Mouse (Mus musculus) intestine, postnatal 0 days (tissue): ENCODE measurements around the gene Slc2a4. TPM values are rescaled to one million over a fixed set of nuclear protein-coding genes. Genes with fewer than 3 reads are reported as not detected.

Source experiments
- ATAC-seq: fragments of 200-750 bp; cut with Nextera tagmentation; 2 replicates; pipeline ENCODE4 v1.8.0; 2017; ENCODE audit warnings: mild to moderate bottlenecking, moderate TSS enrichment, moderate library complexity
- H3K27ac ChIP-seq: fragments of 300-500 bp; sonication (generic); 2 replicates; pipeline ENCODE4 v1.5.1; 2014; ENCODE audit warnings: mild to moderate bottlenecking, low read depth, low read length, moderate library complexity
- H3K27me3 ChIP-seq: fragments of 300-500 bp; sonication (generic); replicated peaks from 2 replicates; pipeline ENCODE4 v1.6.1; 2014; ENCODE audit warnings: low read length, mixed read lengths; ENCODE audit not compliant: control insufficient read depth, insufficient read depth
- H3K36me3 ChIP-seq: fragments of 300-500 bp; sonication (generic); 2 replicates; pipeline ENCODE4 v1.6.1; 2014; ENCODE audit warnings: mild to moderate bottlenecking, moderate library complexity; ENCODE audit not compliant: control insufficient read depth, insufficient read depth
- H3K4me1 ChIP-seq: fragments of 300-500 bp; sonication (generic); replicated peaks from 2 replicates; pipeline ENCODE4 v1.6.1; 2014; ENCODE audit warnings: antibody characterized with exemption, low read length, mixed read lengths; ENCODE audit not compliant: control insufficient read depth, insufficient read depth
- H3K4me2 ChIP-seq: fragments of 300-500 bp; sonication (generic); replicated peaks from 2 replicates; pipeline ENCODE4 v1.6.1; 2014; ENCODE audit warnings: low read depth, mild to moderate bottlenecking, moderate library complexity
- H3K4me3 ChIP-seq: fragments of 300-500 bp; sonication (generic); 2 replicates; pipeline ENCODE4 v1.5.1; 2014; ENCODE audit warnings: low read depth, low read length
- H3K9ac ChIP-seq: fragments of 300-500 bp; sonication (generic); 2 replicates; pipeline ENCODE4 v1.6.1; 2014; ENCODE audit warnings: mild to moderate bottlenecking, low read depth, low read length
- H3K9me3 ChIP-seq: fragments of 300-500 bp; sonication (generic); 2 replicates; pipeline ENCODE4 v1.6.1; 2016; ENCODE audit warnings: mixed run types; ENCODE audit not compliant: control insufficient read depth
- CTCF ChIP-seq: sonication (generic); IDR thresholded peaks from 2 replicates; pipeline ENCODE4 v1.5.1; 2016; ENCODE audit warnings: low read depth, mild to moderate bottlenecking, control low read depth, antibody characterized with exemption, moderate library complexity
- WGBS: fragments of 180-500 bp; shearing (Covaris S2); extraction: QIAGEN DNeasy Blood & Tissue Kit; methylation state at CpG from one replicate; pipeline ENCODE4 v1.1.7; 2014; 5-methylcytosine and 5-hydroxymethylcytosine counted together
- polyA plus RNA-seq: library from polyadenylated mRNA; unstranded; fragments of >200 nt; fragmentation: Nextera tagmentation; extraction: Ambion mirVana; gene quantifications from 2 replicates; pipeline ENCODE4 v1.2.1, GENCODE M21; 2015

Gene Slc2a4
- polyA plus RNA-seq, 1 experiment from 2014 or later: 18.3 TPM

- Histone ChIP-seq H3K4me3 (peak overlapping the region; percentile 67), H3K9me3 (no peaks in the 10 kb centered on the region), H3K4me2 (peak overlapping the region; percentile 66), H3K36me3 (peaks cover 38% of the 10 kb centered on the region), H3K4me1 (no peaks in the 10 kb centered on the region), H3K27me3 (no peaks in the 10 kb centered on the region), H3K27ac (peak overlapping the region; percentile 89; the same call in 1 of the 2 replicates), H3K9ac (no peak overlapping the region)
- no peak for TF ChIP-seq CTCF
- 76% methylated on average over 3 of the region's 3 CpGs for WGBS
- ATAC-seq: no peak
Observed at GRCm38 (mm10) chr11:69992932-69993331, 44.9 kb upstream of the Slc2a4 start.

- no peaks in the 10 kb centered on the region for H3K4me1 ChIP-seq
- H3K27ac ChIP-seq: peak overlapping the region; percentile 89
- H3K27me3 ChIP-seq: no peaks in the 10 kb centered on the region
- H3K9ac ChIP-seq: peak overlapping the region; percentile 89; the same call in 1 of the 2 replicates
- TF ChIP-seq CTCF: no peak
- peaks cover 42% of the 10 kb centered on the region for H3K36me3 ChIP-seq
- 63% methylated on average over 10 of the region's 10 CpGs for WGBS
- H3K4me2 ChIP-seq: peak overlapping the region; percentile 66
- peak overlapping the region; percentile 67 for H3K4me3 ChIP-seq
- no peak for ATAC-seq
- H3K9me3 ChIP-seq: no peaks in the 10 kb centered on the region
Observed at GRCm38 (mm10) chr11:69992396-69992795, 44.4 kb upstream of the Slc2a4 start.

- H3K36me3 ChIP-seq: peaks cover 49% of the 10 kb centered on the region
- peak overlapping the region; percentile 67 for H3K4me3 ChIP-seq
- no peaks in the 10 kb centered on the region for H3K27me3 ChIP-seq
- WGBS: 0% methylated on average over 15 of the region's 15 CpGs
- peak overlapping the region; percentile 89 for H3K9ac ChIP-seq
- H3K4me2 ChIP-seq: peak overlapping the region; percentile 66
- H3K4me1 ChIP-seq: no peaks in the 10 kb centered on the region
- peak; percentile 5; the same call in 1 of the 2 replicates for ATAC-seq
- no peaks in the 10 kb centered on the region for H3K9me3 ChIP-seq
- H3K27ac ChIP-seq: peak overlapping the region; percentile 89
- no peak for TF ChIP-seq CTCF
Observed at GRCm38 (mm10) chr11:69991711-69992110, 43.7 kb upstream of the Slc2a4 start.

GRCm38 (mm10) chr11:69990850-69991691, 43.1 kb upstream of the Slc2a4 start, which contains the start of gene Gabarap:
Gene Gabarap (plus strand): TSS chr11:69991143.
- peak; percentile 80 for ATAC-seq
- peak within 1 kb of the TSS; percentile 89 for H3K27ac ChIP-seq
- H3K9me3 ChIP-seq: no peaks in the 10 kb centered on the region
- H3K9ac ChIP-seq: peak within 1 kb of the TSS; percentile 89
- H3K4me1 ChIP-seq: no peaks in the 10 kb centered on the region
- peak; percentile 25; the same call in 1 of the 2 replicates for TF ChIP-seq CTCF
- H3K27me3 ChIP-seq: no peaks in the 10 kb centered on the region
- peak within 1 kb of the TSS; percentile 66 for H3K4me2 ChIP-seq
- H3K36me3 ChIP-seq: peaks cover 55% of the 10 kb centered on the region
- WGBS: under 1% methylated on average over 40 of the region's 40 CpGs
- peak within 1 kb of the TSS; percentile 67 for H3K4me3 ChIP-seq

- WGBS: 90% methylated on average over 8 of the region's 8 CpGs
- H3K36me3 ChIP-seq: peaks cover 63% of the 10 kb centered on the region
- H3K9ac ChIP-seq: no peak overlapping the region
- ATAC-seq: no peak
- peak overlapping the region; percentile 89 for H3K27ac ChIP-seq
- no peaks in the 10 kb centered on the region for H3K9me3 ChIP-seq
- H3K4me3 ChIP-seq: no peak overlapping the region
- TF ChIP-seq CTCF: no peak
- no peaks in the 10 kb centered on the region for H3K27me3 ChIP-seq
- H3K4me2 ChIP-seq: no peak overlapping the region
- H3K4me1 ChIP-seq: no peaks in the 10 kb centered on the region
Observed at GRCm38 (mm10) chr11:69989949-69990348, 42.0 kb upstream of the Slc2a4 start.

GRCm38 (mm10) chr11:69984431-69984830, 36.4 kb upstream of the Slc2a4 start:
- Histone ChIP-seq H3K36me3 (peaks cover 51% of the 10 kb centered on the region), H3K4me2 (no peak overlapping the region), H3K4me3 (no peak overlapping the region), H3K9ac (no peak overlapping the region), H3K4me1 (no peaks in the 10 kb centered on the region), H3K9me3 (no peaks in the 10 kb centered on the region), H3K27me3 (no peaks in the 10 kb centered on the region), H3K27ac (no peak overlapping the region)
- TF ChIP-seq CTCF: no peak
- no peak for ATAC-seq
- 85% methylated on average over 8 of the region's 8 CpGs for WGBS
